Mouse (Mus musculus) MN1 (cell line): ENCODE data around the gene Xpo6.

Experiments used
- DNase-seq: peaks from one replicate; pipeline ENCODE4 v3.0.0-alpha.2; 2016; ENCODE audit warnings: low spot score

Xpo6 gene

DNA sequence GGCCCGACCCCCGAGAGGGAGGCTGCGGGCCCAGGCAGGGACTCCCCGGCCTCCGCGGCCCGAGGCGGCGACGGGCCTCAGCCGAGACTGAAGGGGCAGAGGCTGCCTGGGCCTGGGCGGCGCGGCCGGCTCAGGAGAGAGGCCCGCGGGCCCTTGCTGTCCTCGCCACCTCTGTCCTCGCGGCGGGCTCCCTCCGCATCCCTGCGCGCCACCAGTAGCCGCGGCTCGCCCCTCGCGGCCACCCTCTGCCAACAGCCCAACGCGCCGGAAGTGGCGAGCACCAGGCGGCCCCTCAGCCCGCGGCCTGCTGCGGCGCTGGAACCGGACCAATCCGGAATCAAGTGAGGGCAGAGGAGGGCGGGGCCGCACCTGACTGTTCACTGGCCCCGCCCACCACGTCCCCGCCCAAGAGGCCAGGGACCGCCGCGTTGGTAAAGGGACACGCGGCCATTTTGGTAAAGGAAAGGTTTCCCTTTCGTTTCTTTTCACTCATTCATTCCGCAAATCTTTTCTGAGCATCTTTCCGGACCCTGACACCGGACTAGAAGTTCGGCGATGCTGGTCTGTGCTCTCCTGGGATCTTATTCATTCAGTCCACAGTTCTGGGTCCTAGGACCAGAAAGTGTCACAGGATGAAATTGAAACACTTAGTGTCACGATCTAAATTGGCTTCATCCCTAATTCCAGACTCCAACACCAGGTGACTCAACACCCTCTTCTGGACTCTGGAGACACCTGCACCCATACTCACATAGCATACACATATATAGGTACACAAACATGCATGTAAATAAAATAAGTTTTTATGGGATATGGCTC, at the start of gene Xpo6:
Gene Xpo6, minus strand, starts transcription at position 324 of the 819 bp plus-strand sequence.
- peak; percentile 98 for DNase-seq

DNA sequence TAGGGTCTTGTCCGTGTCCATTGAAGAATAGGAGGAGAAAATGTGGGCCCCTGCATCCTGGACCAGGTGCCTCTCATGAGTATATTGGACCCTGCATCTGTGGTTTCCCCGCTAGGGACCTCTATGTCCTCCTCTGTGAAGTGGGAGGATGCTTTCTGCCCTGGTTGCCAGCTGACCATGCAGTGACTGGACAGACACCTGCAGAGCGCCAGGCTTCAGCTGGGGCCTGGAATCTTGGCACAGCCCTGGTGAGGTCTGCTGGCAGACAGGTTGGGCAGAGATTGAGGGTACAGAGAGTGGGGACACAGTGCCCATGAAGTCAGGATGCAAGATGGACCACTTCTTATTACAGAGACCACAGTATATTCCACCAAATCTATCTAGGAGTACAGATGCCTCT, 49.7 kb upstream of the Xpo6 start:
- no peak for DNase-seq

DNA sequence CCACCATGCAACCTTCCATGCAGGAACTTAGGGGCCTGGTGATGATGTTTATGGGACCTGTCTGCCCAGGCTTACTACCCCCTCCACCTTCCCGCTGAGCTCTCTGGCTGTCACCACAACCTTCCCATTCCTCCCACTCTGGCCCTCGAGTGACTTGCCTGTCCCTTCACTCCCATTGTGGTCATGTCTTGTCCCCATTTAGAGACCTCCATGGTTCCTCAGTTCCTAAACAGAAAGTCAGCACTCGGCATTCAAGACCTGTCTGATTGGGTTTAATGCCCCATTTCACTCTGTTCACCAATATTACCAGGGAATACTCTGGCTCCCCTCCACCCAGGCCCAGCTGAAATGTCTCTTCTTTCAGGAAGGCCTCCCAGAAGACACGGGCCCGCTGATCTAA, 48.8 kb upstream of the Xpo6 start:
- no peak for DNase-seq

DNA sequence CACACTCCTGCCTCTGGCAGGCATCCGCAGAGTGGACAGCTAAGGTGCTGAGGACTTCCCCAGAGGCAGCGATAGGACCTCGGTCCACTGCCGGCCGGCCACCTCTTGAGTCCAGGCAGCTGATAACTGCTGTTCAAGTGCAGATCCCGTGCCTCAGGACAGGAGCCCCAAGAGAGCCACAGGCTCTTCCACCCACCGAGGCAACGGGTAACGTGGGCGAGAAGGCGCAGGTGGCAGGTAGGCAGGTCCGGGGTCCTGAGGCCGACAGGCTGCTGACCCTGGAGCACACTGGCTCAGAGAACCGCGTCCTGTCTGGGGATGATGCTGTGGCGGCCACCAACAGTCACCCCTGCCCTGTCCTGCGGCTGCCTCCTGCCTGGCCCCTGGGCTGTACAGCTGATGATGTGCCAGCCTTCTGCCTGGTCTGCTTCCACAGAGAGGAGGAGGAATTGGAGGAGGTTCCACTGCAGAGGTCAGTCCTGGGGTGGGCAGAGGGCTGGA, 48.4 kb upstream of the Xpo6 start:
- no peak for DNase-seq

DNA sequence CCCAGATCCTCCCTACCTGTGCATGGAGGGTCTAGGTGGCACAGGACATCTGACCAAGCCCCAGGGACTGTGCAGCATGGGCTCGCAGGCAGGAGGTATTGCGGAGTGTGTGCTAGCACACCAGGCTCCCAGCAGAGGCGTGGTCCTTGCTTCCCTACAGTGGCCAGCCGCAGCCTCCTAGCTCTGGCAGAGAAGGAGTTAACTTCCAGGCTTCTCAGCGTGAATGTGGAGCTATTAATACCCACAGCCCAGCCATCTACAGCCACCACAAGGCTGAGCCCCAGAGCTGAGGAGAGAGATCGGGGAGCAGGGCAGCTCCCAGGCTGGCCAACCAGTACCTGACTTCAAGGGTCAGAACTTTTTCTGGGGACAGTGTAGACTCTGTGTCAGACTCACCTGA, 47.8 kb upstream of the Xpo6 start:
- DNase-seq: no peak

DNA sequence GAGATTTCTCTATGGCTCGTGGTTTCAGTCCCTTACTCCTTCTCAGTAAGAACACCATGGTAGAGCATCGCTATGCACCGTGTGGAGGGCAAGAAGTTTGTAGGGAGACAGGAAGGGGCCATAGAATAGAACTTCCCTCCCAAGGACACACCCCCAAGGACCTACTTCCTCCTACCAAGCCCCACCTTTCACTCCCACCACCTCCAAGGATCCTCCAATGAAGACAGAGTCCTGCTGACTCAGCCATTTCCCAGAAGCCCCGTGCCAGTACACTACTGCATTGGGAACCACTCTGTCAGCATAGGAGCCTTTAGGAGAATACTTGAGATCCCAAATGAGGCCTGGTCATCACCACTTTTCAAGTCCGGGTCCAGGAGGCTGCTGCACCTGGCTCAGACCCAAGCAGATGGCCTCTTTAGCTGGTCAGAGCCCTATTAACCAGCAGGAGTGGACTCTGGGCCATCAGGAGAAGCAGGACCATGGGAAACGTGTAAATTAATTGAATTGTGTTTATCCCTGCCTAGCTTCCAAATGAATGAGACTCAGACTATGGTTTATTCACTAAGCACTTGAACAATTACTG, 44.0 kb upstream of the Xpo6 start:
- DNase-seq: peak; percentile 86

DNA sequence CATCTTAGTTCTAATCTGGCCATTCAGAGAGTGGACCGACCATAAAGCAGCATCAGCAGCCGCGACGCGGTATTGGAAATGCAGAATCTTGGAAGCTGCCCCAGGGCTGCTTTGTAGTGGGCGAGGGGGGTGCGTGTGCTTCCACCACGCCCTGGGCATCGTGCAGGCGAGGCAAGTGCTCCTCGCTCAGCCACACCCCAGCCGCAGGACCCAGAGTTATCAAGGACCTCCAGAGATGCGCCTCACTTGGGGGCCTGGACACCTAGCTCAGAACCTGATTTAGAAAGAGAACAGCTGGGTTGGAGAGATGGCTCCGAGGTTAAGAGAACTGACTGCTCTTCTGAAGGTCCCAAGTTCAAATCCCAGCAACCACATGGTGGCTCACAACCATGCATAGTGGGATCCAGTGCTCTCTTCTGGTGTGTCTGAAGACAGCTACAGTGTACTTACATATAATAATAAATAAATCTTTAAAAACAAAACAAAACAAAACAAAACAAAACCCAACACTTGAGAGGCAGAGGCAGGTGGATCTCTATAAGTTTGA, 40.6 kb upstream of the Xpo6 start:
- no peak for DNase-seq

DNA sequence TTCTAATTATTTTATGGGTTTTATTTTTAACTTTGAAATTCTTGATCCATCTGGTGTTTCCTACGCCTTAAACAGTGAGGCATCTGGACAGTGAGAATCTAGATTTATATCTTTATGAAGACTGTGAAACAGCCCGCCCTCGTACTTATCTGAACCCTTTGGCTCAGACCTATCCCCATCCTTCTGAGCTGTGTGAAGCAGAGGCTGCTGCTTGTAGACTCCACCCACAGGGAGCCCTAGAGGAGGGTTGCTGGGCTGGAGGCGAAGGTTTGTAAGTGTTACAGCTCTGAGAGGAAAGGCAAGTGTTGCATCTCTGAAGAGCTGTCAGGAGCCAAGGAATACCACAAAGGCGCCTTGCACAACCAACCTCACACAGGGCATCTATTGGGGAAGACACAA, 36.5 kb upstream of the Xpo6 start:
- peak; percentile 40 for DNase-seq

DNA sequence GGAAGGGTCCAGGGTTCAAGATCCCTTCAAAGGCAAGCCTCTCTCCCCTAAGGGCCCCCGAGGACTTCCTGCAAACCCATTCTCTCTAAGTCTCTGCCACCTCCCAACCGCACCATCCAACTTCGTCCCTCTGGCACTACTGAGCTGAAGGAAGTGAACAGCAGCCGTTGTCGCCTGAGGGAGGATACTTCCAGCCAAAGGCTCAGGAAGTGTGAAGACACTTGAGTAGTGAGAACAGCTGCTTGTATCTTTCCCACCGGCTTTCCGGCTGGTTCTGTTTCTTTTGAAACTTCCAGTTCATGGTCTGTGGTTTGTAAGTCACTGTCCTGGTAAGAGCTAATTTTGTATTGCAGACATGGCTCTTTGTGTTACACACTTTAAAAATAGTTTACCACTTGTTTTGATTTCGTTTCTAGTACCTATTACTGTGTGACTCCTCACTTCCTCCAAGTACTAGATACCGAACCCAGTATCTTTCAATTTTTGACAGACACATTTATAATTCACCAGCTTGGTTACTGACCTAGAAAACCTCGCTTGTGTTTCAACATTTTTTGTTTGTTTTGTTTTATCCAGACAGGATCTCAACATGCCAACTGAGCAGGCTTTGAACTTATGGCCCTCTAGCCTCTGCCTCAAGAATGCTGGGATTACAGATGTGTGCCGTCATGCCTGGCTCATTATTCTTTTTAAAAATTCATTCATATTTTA, 35.9 kb upstream of the Xpo6 start:
- no peak for DNase-seq

DNA sequence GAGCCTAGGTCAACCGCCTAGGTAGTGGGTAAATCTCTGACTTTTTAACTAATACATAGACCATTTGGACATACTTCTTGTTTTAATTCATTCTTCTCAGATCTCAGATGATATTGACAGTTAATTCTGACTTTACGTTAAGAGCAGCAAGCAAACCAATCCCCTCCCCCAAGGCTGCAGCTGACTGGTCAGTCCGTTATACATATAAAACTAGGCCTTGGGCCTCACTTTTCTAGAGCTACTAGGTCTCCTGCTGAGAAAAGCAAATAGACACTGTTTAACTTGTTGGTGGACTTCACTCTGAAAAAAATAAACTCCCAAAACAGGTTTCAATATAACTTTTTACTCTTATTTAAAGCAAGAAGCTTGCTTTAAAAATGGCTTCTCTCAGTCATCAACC, 34.3 kb upstream of the Xpo6 start:
- DNase-seq: no peak

DNA sequence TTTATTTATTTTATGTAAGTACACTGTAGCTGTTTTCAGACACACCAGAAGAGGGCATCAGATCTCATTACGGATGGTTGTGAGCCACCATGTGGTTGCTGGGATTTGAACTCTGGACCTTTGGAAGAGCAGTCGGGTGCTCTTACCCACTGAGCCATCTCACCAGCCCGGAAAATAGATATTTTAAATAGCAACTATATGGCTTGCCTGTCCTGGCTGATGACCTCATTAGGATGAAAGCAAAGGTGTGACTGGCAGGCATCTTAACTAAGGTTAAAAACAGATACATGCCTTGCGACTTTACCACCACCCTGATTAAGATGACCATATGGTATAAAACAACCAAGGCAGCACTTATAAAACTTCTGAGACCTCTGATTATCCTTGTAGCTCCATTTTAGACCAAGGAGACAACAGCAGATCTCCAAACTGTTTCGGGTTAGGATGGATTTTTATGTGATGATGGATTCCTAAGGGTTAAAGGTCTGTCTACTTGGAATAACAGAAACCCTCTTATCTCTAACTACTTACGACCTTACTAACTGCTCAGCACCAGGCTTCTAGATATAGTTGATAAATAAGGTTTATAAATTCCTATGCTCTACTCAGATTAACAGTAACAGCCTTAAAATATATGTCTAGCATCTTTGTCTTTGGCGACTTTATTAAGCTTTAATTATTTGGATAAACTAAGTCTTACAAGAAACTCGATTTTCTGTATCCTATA, 32.2 kb upstream of the Xpo6 start:
- DNase-seq: no peak

DNA sequence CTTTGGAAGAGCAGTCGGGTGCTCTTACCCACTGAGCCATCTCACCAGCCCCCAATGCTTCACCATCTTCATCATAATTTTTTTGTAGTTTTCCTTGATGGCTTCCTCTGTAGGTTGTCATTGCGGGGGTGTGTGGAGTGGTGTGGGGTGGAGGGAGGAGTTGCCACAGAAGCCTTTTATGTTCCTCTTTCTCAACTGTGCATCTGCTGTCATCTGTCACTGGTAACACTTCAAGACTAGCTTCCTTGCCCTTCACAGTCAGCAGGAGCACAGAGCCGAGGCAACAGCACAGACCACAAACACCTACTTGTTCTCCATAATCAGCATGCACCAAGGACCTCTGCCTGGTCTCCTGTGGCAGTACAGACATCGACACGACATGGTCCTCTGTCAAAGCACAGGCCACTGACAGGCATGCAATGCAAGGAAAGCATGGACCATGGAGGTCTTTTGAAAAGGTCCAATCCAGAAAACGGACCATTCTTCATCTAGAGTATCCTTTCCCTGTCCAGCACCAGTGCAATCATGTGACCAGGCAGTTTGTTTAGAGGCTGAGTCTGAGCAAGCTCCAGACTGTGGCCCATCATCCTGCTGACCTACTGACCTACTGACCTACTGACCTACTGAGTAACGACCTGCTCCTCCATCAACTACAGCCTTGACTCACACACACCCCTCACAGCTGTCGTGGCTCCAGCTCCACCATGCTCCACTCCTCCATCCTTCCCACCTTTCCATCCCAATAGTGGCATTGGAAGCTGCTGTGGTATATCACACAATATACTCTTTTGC, 30.3 kb upstream of the Xpo6 start:
- DNase-seq: no peak

DNA sequence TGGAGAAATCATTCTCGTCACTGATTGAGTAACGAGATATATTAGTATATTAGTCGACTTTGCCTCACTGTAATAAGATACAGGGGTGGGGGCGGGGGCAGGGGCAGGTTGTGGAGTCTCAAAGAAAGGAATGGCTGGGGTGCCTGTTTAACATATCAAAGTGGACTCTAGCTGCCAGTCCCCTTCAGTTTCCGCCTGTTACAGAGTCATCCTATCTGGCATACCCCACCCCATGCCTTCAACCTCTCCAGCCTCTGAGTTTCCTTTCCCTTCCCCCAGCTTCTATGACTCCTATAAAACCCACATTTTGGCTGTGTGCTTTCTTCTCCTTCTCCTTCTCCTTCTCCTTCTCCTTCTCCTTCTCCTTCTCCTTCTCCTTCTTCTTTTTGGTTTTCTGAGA, 25.8 kb upstream of the Xpo6 start:
- no peak for DNase-seq

DNA sequence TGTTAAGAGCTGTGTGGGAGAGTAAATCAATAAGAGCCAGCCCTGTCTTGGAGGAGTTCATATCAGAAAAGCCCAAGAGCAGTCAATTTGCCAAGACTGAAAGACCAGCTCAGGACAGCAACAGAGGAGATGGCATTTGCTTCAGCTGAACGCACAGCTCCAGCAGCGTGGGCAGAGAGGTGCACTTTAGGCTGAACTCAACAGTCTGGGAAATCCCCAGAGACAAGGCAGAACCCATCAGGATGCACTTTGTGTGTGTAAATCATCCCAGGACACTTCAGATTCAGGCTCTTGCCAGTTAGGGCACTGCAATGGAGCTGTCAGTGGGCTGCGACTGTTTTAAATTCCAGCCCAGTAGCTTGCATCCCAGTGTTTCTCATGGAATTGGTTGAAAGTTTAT, 22.5 kb upstream of the Xpo6 start:
- DNase-seq: peak; percentile 82

DNA sequence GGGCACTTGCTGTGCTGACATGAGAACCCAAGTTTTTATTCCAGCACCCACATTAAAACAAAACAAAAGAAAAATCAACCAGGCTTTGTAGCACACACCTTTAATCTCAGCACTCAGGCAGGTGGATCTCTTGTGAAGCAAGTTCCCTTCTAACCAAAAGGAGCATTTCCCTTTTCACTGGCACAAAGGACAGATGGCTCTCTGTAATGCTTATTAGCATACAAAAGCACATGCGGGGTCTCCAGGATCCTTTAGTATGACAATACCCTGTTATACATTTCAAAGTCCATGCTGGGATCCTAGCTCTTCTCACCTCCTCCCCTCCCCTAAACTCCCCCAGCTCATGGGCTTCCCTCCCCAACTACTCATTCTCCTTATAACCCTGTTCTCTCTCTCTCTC, 20.3 kb upstream of the Xpo6 start:
- DNase-seq: no peak

DNA sequence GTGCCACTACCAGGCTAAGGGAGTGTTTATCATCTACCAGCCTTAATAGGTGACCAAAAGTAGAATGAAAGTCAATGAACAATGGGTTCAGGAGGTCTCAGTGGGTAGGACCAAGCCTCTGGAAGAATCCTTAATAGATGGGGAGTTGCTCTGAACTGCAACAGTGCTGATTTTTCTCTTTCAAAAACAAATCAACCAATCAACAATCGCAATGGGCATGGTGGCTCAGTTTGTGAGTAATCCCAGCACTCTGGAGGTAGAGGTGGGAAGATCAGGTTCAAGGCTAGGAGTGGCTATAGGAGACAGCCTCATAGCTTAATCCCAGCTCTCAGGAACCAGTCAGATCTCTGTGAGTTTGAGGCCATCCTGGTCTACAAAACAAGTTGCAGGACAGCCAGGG, 18.0 kb upstream of the Xpo6 start:
- DNase-seq: no peak

DNA sequence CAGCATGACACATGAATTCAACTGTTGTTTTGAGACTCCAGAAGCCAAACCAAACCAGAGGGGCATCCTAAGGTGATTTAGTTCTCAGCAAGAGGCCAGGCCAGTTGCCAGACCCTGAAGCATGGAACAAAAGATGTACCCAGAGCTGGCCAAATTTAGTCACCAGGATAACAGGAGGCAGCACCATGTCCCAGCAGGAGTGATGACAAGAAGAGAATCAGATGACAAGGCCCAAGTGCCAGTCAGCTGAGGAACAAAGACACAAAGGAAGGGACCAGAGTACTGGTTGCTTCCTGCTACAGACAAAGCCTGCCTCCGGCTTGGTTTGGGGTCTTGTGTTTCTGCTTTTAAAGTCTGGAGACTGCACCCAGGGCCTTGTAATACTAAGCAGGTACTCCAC, 16.6 kb upstream of the Xpo6 start:
- DNase-seq: no peak

DNA sequence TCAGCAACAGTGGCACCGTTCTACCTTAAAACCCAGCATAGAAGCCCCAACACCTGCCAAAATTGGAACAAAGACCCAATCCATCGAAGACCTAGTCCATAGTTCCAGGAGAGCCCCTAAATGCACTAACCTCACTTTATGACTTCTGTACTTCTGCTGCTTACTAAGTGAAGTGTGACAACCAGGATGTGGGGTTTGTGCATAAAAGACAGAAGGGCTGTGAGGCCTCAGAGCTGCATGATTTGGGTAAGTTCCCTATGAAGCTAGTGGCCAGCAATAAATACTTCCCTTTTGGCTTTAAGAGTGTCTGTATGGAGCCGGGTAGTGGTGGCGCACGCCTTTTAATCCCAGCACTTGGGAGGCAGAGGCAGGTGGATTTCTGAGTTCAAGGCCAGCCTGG, 10.6 kb upstream of the Xpo6 start:
- no peak for DNase-seq

DNA sequence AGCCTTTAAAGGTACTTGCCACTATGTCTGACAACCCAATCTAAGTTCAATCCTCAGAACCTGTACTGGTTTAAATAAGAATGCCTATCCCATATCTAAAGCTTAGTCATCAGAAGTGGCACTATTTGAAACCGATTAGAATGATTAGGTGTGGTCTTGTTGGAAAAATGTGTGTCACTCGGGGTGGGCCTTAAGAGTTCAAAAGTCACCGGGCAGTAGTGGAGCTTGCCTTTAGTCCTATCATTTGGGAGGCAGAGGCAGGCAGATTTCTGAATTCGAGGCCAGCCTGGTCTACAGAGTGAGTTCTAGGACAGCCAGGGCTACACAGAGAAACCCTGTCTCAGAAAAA, 670 bp upstream of the Xpo6 start:
- DNase-seq: no peak

DNA sequence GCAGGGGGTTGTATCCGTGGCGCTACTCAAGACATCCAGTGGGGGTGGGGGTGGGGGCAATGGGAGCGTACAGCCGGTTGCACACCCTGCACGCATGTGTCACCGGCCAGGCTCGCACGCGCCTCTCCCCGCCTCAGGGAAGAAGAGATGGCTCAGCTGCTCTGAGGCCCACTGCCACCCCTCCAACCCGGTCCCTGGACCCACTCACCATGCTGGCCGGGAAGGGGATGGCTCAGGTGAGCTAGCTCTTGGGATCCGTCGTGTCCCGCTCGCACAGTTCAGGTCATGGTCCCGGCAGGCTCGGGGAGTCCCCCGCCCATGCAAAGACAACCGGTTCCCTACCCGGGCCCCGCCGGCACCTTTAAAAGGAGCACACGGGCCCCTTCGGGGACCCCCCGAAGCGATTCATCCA, 604 bp downstream of the Xpo6 start:
- DNase-seq: peak; percentile 72

DNA sequence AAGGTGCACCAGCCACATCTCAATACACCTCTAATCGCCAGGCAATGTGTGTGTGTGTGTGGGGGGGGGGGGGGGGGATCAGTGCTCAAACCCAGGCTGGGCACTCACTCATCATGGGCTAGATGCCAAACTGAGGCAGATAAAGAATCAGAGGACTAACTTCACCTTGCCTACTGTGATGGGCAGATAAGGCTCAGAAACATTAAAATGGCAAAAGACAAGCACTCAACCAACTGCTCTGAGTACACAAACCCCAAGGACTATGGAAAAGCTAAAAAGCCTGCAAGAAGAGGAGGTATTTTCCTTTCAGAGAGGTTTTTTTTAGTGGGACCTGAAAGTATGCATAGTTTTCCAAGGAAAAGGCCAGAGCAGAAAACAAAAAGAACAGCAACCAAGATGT, 1.4 kb downstream of the Xpo6 start:
- no peak for DNase-seq
